In genomic region chrX:7727176-7727575, GRCm38 (mm10) we compare ENCODE assay signal across 23 mouse cellular contexts. TPM values are rescaled to one million over a fixed set of nuclear protein-coding genes. Genes with fewer than 3 reads are reported as not detected.
DNase-seq lines count a peak whose midpoint lies in the region; ATAC-seq and TF ChIP-seq lines count a peak whose summit lies in the region.
"Had no signal": no experiment of that assay in that cellular context is flagged by ENCODE, and none has a peak within 500 bp of the region (broad histone marks: within the 10 kb centered on the region; RNA-seq: fewer than 3 reads in every experiment).

No protein-coding gene starts in this region.

- H3K79me2 ChIP-seq in liver, adult 2 months (ENCODE audit: control insufficient read depth, insufficient read depth, low read length), result peaks cover 3% of the 10 kb centered on the region; the same call in 1 of the 2 replicates

- peak; percentile 78 for DNase-seq in liver, adult 2 months (ENCODE audit: extremely low read depth, low read depth, low spot score)
- DNase-seq in 416B (ENCODE audit: low read depth), result peak; percentile 21
- peak; percentile 53 for DNase-seq in NIH3T3 (ENCODE audit: low read depth)
- DNase-seq in right cerebral cortex, postnatal 10 days (ENCODE audit: low spot score in 2 of 2), result no peak
- DNase-seq in forebrain, embryonic 10.5 days (ENCODE audit: extremely low spot score, low spot score), result no peak
- DNase-seq: cerebellum, adult 11-12 months; gastrocnemius, adult 2 months; heart, postnatal 10 days; lung, postnatal 10 days; right cerebral cortex, adult 18-20 months; thymus, postnatal 4 days had no signal

- H3K27ac ChIP-seq in liver, adult 2 months (replicated peaks; ENCODE audit: insufficient read depth, low read depth, low read length), result no peak overlapping the region; the same call in 1 of the 2 replicates
- no peak overlapping the region; the same call in 1 of the 2 replicates for H3K27ac ChIP-seq in liver, embryonic 12.5 days
- peak overlapping the region; percentile 77 for H3K27ac ChIP-seq in bone marrow macrophage, adult 2 months (ENCODE audit: insufficient read depth, low read depth, low read length)
- H3K27ac ChIP-seq in midbrain, embryonic 15.5 days, result no peak overlapping the region
- no peak overlapping the region for H3K27ac ChIP-seq in forebrain, embryonic 10.5 days

- WGBS in liver, adult 2 months, result 23% methylated on average over 13 of the region's 13 CpGs
- WGBS in liver, embryonic 12.5 days (ENCODE audit: insufficient replicate concordance), result 87% methylated on average over 13 of the region's 13 CpGs
- WGBS in midbrain, embryonic 15.5 days, result 92% methylated on average over 13 of the region's 13 CpGs
- WGBS in forebrain, embryonic 10.5 days, result 91% methylated on average over 13 of the region's 13 CpGs

- TF ChIP-seq CTCF in liver, adult 2 months (IDR thresholded peaks at IDR 0.05; ENCODE audit: low read depth, low read length), result no peak
- no peak for TF ChIP-seq CTCF in bone marrow macrophage, adult 2 months (IDR thresholded peaks at IDR 0.05; ENCODE audit: low read depth, low read length)

- no peak for ATAC-seq in liver, embryonic 12.5 days
- no peak for ATAC-seq in midbrain, embryonic 15.5 days (replicated peaks)
- ATAC-seq: CD4-positive, CD25-positive, alpha-beta regulatory T cell, adult 4 months had no signal

- no peak overlapping the region for H3K9ac ChIP-seq in liver, adult 2 months (ENCODE audit: low read depth, low read length)
- no peak overlapping the region for H3K9ac ChIP-seq in liver, embryonic 12.5 days
- H3K9ac ChIP-seq in midbrain, embryonic 15.5 days, result no peak overlapping the region
- H3K9ac ChIP-seq: intestine, embryonic 15.5 days had no signal

- TF ChIP-seq POLR2A in liver, adult 2 months (IDR thresholded peaks at IDR 0.05; ENCODE audit: extremely low read depth, insufficient read depth, low read length), result no peak
- TF ChIP-seq POLR2A in bone marrow macrophage, adult 2 months (IDR thresholded peaks at IDR 0.05; ENCODE audit: borderline replicate concordance, low read depth, low read length), result no peak

- no peaks in the 10 kb centered on the region; the same call in none of the 2 replicates for H3K4me1 ChIP-seq in liver, adult 2 months (ENCODE audit: control insufficient read depth, insufficient read depth, low read length)
- H3K4me1 ChIP-seq in liver, embryonic 12.5 days, result peaks cover 20% of the 10 kb centered on the region
- H3K4me1 ChIP-seq in bone marrow macrophage, adult 2 months (ENCODE audit: control insufficient read depth, insufficient read depth, low read length), result peaks cover 17% of the 10 kb centered on the region
- peaks cover 17% of the 10 kb centered on the region for H3K4me1 ChIP-seq in midbrain, embryonic 15.5 days
- peaks cover 23% of the 10 kb centered on the region for H3K4me1 ChIP-seq in forebrain, embryonic 10.5 days

- H3K27me3 ChIP-seq in liver, adult 2 months (ENCODE audit: control insufficient read depth, insufficient read depth, low read length), result no peaks in the 10 kb centered on the region
- H3K27me3 ChIP-seq in liver, embryonic 12.5 days (replicated peaks), result no peaks in the 10 kb centered on the region
- H3K27me3 ChIP-seq in midbrain, embryonic 15.5 days (replicated peaks), result no peaks in the 10 kb centered on the region
- no peaks in the 10 kb centered on the region for H3K27me3 ChIP-seq in forebrain, embryonic 10.5 days (ENCODE audit: poor library complexity, severe bottlenecking)
- H3K27me3 ChIP-seq: hindbrain, embryonic 15.5 days; intestine, embryonic 15.5 days had no signal

- no peak overlapping the region for H3K4me3 ChIP-seq in liver, adult 2 months (ENCODE audit: insufficient read depth, low read depth, low read length)
- no peak overlapping the region for H3K4me3 ChIP-seq in liver, embryonic 12.5 days
- no peak overlapping the region for H3K4me3 ChIP-seq in bone marrow macrophage, adult 2 months (ENCODE audit: insufficient read depth, low read length)
- no peak overlapping the region for H3K4me3 ChIP-seq in midbrain, embryonic 15.5 days
- H3K4me3 ChIP-seq in forebrain, embryonic 10.5 days, result no peak overlapping the region

- no peaks in the 10 kb centered on the region for H3K9me3 ChIP-seq in liver, embryonic 12.5 days (replicated peaks)
- no peaks in the 10 kb centered on the region for H3K9me3 ChIP-seq in midbrain, embryonic 15.5 days
- 0 out of 2 replicates have a peak, but pooled peaks cover 2% of the 10 kb centered on the region for H3K9me3 ChIP-seq in forebrain, embryonic 10.5 days
- H3K9me3 ChIP-seq: hindbrain, embryonic 15.5 days; intestine, embryonic 15.5 days had no signal

- H3K4me2 ChIP-seq in liver, embryonic 12.5 days, result no peak overlapping the region
- no peak overlapping the region for H3K4me2 ChIP-seq in midbrain, embryonic 15.5 days

- peaks cover 2% of the 10 kb centered on the region; the same call in 1 of the 2 replicates for H3K36me3 ChIP-seq in liver, adult 2 months (ENCODE audit: control insufficient read depth, insufficient read depth, low read length)
- H3K36me3 ChIP-seq in liver, embryonic 12.5 days, result peaks cover 37% of the 10 kb centered on the region
- H3K36me3 ChIP-seq in midbrain, embryonic 15.5 days (replicated peaks), result no peaks in the 10 kb centered on the region
- H3K36me3 ChIP-seq in forebrain, embryonic 10.5 days (replicated peaks), result peaks cover 22% of the 10 kb centered on the region

RNA-seq across cellular contexts. Expression of gene Praf2, which starts 1.1 kb away (rescaled TPM):
- 1.1 and 2.8 TPM in 2 replicates for total RNA-seq in liver, adult 2 months (2014; rRNA removed)
- polyA plus RNA-seq in liver, adult 2 months (2012; rRNA removed), result 7.7 and 13.9 TPM in 2 replicates
- 13.0 and 13.4 TPM in 2 replicates for polyA plus RNA-seq in liver, embryonic 12.5 days (2016; fragmentation: Nextera tagmentation; extraction: Ambion mirVana)
- polyA plus RNA-seq in bone marrow macrophage, adult 2 months (2012; ENCODE audit: insufficient read depth, insufficient read length, missing spikeins), result 17.7 and 19.1 TPM in 2 replicates
- polyA plus RNA-seq in midbrain, embryonic 15.5 days (2015; fragmentation: Nextera tagmentation; extraction: Ambion mirVana), result 132 and 133 TPM in 2 replicates
- polyA plus RNA-seq in forebrain, embryonic 10.5 days (2016; fragmentation: Nextera tagmentation; extraction: Ambion mirVana), result 76.5 and 78.4 TPM in 2 replicates

RNA-seq across cellular contexts. Expression of gene Gm45208, which starts 5.1 kb away (rescaled TPM):
- total RNA-seq in liver, adult 2 months (2014; rRNA removed), result 1.0 TPM in 1 of 2 replicates, not detected in the other
- polyA plus RNA-seq in liver, adult 2 months (2012; rRNA removed), result 1.5 and 1.9 TPM in 2 replicates
- polyA plus RNA-seq in liver, embryonic 12.5 days (2016; fragmentation: Nextera tagmentation; extraction: Ambion mirVana), result not detected in 2 replicates
- not detected in 2 replicates for polyA plus RNA-seq in bone marrow macrophage, adult 2 months (2012; ENCODE audit: insufficient read depth, insufficient read length, missing spikeins)
- 0.85 and 1.3 TPM in 2 replicates for polyA plus RNA-seq in midbrain, embryonic 15.5 days (2015; fragmentation: Nextera tagmentation; extraction: Ambion mirVana)
- polyA plus RNA-seq in forebrain, embryonic 10.5 days (2016; fragmentation: Nextera tagmentation; extraction: Ambion mirVana), result 0.47 TPM in 1 of 2 replicates, not detected in the other
- total RNA-seq: gastrocnemius, adult 2 months; heart, postnatal 10 days; layer of hippocampus, postnatal 25 days; left cerebral cortex, postnatal 14 days; megakaryocyte-erythroid progenitor cell, adult 5-6 weeks; MEL had no signal
- polyA plus RNA-seq: forebrain, embryonic 11.5 days; hindbrain, embryonic 15.5 days; intestine, embryonic 15.5 days; neural tube, embryonic 11.5 days had no signal

RNA-seq across cellular contexts. Expression of gene Wdr45, which starts 13.0 kb away (rescaled TPM):
- total RNA-seq in liver, adult 2 months (2014; rRNA removed), result 33.4 and 37.1 TPM in 2 replicates
- polyA plus RNA-seq in liver, adult 2 months (2012; rRNA removed), result 39.9 and 48.3 TPM in 2 replicates
- polyA plus RNA-seq in liver, embryonic 12.5 days (2016; fragmentation: Nextera tagmentation; extraction: Ambion mirVana), result 14.6 and 15.6 TPM in 2 replicates
- polyA plus RNA-seq in bone marrow macrophage, adult 2 months (2012; ENCODE audit: insufficient read depth, insufficient read length, missing spikeins), result 61.9 and 68.8 TPM in 2 replicates
- polyA plus RNA-seq in midbrain, embryonic 15.5 days (2015; fragmentation: Nextera tagmentation; extraction: Ambion mirVana), result 35.0 and 35.2 TPM in 2 replicates
- polyA plus RNA-seq in forebrain, embryonic 10.5 days (2016; fragmentation: Nextera tagmentation; extraction: Ambion mirVana), result 16.3 and 20.0 TPM in 2 replicates

RNA-seq across cellular contexts. Expression of gene Ccdc120, which starts 23.5 kb away (rescaled TPM):
- total RNA-seq in liver, adult 2 months (2014; rRNA removed), result 0.34 and 0.37 TPM in 2 replicates
- polyA plus RNA-seq in liver, adult 2 months (2012; rRNA removed), result 1.00 and 1.1 TPM in 2 replicates
- polyA plus RNA-seq in liver, embryonic 12.5 days (2016; fragmentation: Nextera tagmentation; extraction: Ambion mirVana), result 2.6 and 3.2 TPM in 2 replicates
- polyA plus RNA-seq in bone marrow macrophage, adult 2 months (2012; ENCODE audit: insufficient read depth, insufficient read length, missing spikeins), result 0.75 and 1.9 TPM in 2 replicates
- 78.4 and 85.2 TPM in 2 replicates for polyA plus RNA-seq in midbrain, embryonic 15.5 days (2015; fragmentation: Nextera tagmentation; extraction: Ambion mirVana)
- polyA plus RNA-seq in forebrain, embryonic 10.5 days (2016; fragmentation: Nextera tagmentation; extraction: Ambion mirVana), result 14.5 and 19.3 TPM in 2 replicates

RNA-seq across cellular contexts. Expression of gene Gpkow, which starts 30.2 kb away (rescaled TPM):
- 5.0 and 5.5 TPM in 2 replicates for total RNA-seq in liver, adult 2 months (2014; rRNA removed)
- polyA plus RNA-seq in liver, adult 2 months (2012; rRNA removed), result 4.3 and 5.0 TPM in 2 replicates
- polyA plus RNA-seq in liver, embryonic 12.5 days (2016; fragmentation: Nextera tagmentation; extraction: Ambion mirVana), result 18.9 and 20.8 TPM in 2 replicates
- polyA plus RNA-seq in bone marrow macrophage, adult 2 months (2012; ENCODE audit: insufficient read depth, insufficient read length, missing spikeins), result 27.2 and 28.7 TPM in 2 replicates
- 44.9 and 45.8 TPM in 2 replicates for polyA plus RNA-seq in midbrain, embryonic 15.5 days (2015; fragmentation: Nextera tagmentation; extraction: Ambion mirVana)
- polyA plus RNA-seq in forebrain, embryonic 10.5 days (2016; fragmentation: Nextera tagmentation; extraction: Ambion mirVana), result 44.4 and 46.1 TPM in 2 replicates

Comparison
In these comparisons a context has a peak if more than half of its experiments do, and no peak if none do; other contexts are left out.
1. DNase-seq: peak in liver, adult 2 months (single experiment), 416B (single experiment) and NIH3T3 (single experiment); none in right cerebral cortex, postnatal 10 days (0 of 2) and forebrain, embryonic 10.5 days (single experiment).